In genomic region chr2:27895648-27896047, GRCm38 (mm10) we compare ENCODE assay signal across 20 mouse cellular contexts. TPM values are rescaled to one million over a fixed set of nuclear protein-coding genes. Genes with fewer than 3 reads are reported as not detected.
A peak's percentile ranks its signal among the peaks of the same experiment; 100 is the strongest.
DNase-seq lines count a peak whose midpoint lies in the region; ATAC-seq and TF ChIP-seq lines count a peak whose summit lies in the region.
"Had no signal": no experiment of that assay in that cellular context is flagged by ENCODE, and none has a peak within 500 bp of the region (broad histone marks: within the 10 kb centered on the region; RNA-seq: fewer than 3 reads in every experiment).

No protein-coding gene starts in this region.

- no peak for TF ChIP-seq CTCF in gastrocnemius, adult 2 months (IDR thresholded peaks at IDR 0.05)
- TF ChIP-seq CTCF in liver, adult 2 months (IDR thresholded peaks at IDR 0.05; ENCODE audit: low read depth, low read length): no peak
- no peak for TF ChIP-seq CTCF in embryonic fibroblast, embryonic 13.5 days (IDR thresholded peaks at IDR 0.05; ENCODE audit: borderline replicate concordance, insufficient read depth, low read length)

- DNase-seq in gastrocnemius, adult 2 months: no peak
- no peak for DNase-seq in gastrocnemius, adult 18-20 months (ENCODE audit: low spot score)
- no peak for DNase-seq in liver, adult 2 months (ENCODE audit: extremely low read depth, low read depth, low spot score)
- no peak for DNase-seq in liver, embryonic 11.5 days (ENCODE audit: low spot score)
- DNase-seq in B cell, adult 2 months: no peak
- no peak for DNase-seq in heart, postnatal 25 days (ENCODE audit: low spot score)
- DNase-seq: adrenal gland, adult 2 months; adrenal gland, postnatal 25 days; cerebellum, adult 18-20 months; cerebellum, adult 9-11 months; cerebellum, postnatal 36 days; gastrocnemius, postnatal 14 days; heart, postnatal 14 days had no signal

- H3K36me3 ChIP-seq in liver, adult 2 months (ENCODE audit: control insufficient read depth, insufficient read depth, low read length): no peaks in the 10 kb centered on the region
- no peaks in the 10 kb centered on the region for H3K36me3 ChIP-seq in liver, embryonic 11.5 days (ENCODE audit: control insufficient read depth, insufficient read depth, low read length)
- H3K36me3 ChIP-seq in limb, embryonic 13.5 days: peaks cover 16% of the 10 kb centered on the region; the same call in 1 of the 2 replicates
- H3K36me3 ChIP-seq: hindbrain, embryonic 15.5 days had no signal

- no peak for TF ChIP-seq POLR2A in liver, adult 2 months (IDR thresholded peaks at IDR 0.05; ENCODE audit: extremely low read depth, insufficient read depth, low read length)
- no peak for TF ChIP-seq POLR2A in embryonic fibroblast, embryonic 13.5 days (IDR thresholded peaks at IDR 0.05; ENCODE audit: low read depth, low read length)

- no peak overlapping the region for H3K4me2 ChIP-seq in liver, embryonic 11.5 days
- H3K4me2 ChIP-seq in limb, embryonic 13.5 days (replicated peaks): no peak overlapping the region
- H3K4me2 ChIP-seq: forebrain, embryonic 13.5 days; hindbrain, embryonic 15.5 days had no signal

- WGBS in liver, adult 2 months: 87% methylated on average over 4 of the region's 4 CpGs
- WGBS in liver, embryonic 11.5 days: 79% methylated on average over 4 of the region's 4 CpGs
- WGBS in limb, embryonic 13.5 days: 70% methylated on average over 4 of the region's 4 CpGs

- H3K27me3 ChIP-seq in liver, adult 2 months (ENCODE audit: control insufficient read depth, insufficient read depth, low read length): no peaks in the 10 kb centered on the region
- H3K27me3 ChIP-seq in liver, embryonic 11.5 days (replicated peaks; ENCODE audit: control insufficient read depth, insufficient read depth, low read length): no peaks in the 10 kb centered on the region
- H3K27me3 ChIP-seq in limb, embryonic 13.5 days: no peaks in the 10 kb centered on the region
- H3K27me3 ChIP-seq: forebrain, embryonic 13.5 days; hindbrain, embryonic 15.5 days; Patski had no signal

- intact Hi-C loops in gastrocnemius, adult 2 months (cut with DNase I): no loop called here
- intact Hi-C loops in heart, postnatal 25 days (cut with DNase I): no loop called here

- peak overlapping the region; percentile 67 for H3K27ac ChIP-seq in gastrocnemius, adult 2 months
- peak overlapping the region; percentile 29 for H3K27ac ChIP-seq in liver, adult 2 months (replicated peaks; ENCODE audit: insufficient read depth, low read depth, low read length)
- H3K27ac ChIP-seq in liver, embryonic 11.5 days (ENCODE audit: low read depth, low read length): no peak overlapping the region
- H3K27ac ChIP-seq in embryonic fibroblast, embryonic 13.5 days (ENCODE audit: insufficient read depth, low read length): peak overlapping the region; percentile 74
- no peak overlapping the region for H3K27ac ChIP-seq in limb, embryonic 13.5 days
- H3K27ac ChIP-seq: forebrain, embryonic 13.5 days; hindbrain, embryonic 15.5 days had no signal

- H3K4me1 ChIP-seq in liver, adult 2 months (ENCODE audit: control insufficient read depth, insufficient read depth, low read length): no peaks in the 10 kb centered on the region; the same call in 1 of the 2 replicates
- no peaks in the 10 kb centered on the region; the same call in 1 of the 2 replicates for H3K4me1 ChIP-seq in liver, embryonic 11.5 days (replicated peaks; ENCODE audit: control insufficient read depth, insufficient read depth, low read length)
- peaks cover 48% of the 10 kb centered on the region for H3K4me1 ChIP-seq in embryonic fibroblast, embryonic 13.5 days (ENCODE audit: control insufficient read depth, insufficient read depth, low read length)
- H3K4me1 ChIP-seq in limb, embryonic 13.5 days: peaks cover 81% of the 10 kb centered on the region
- H3K4me1 ChIP-seq: forebrain, embryonic 13.5 days; hindbrain, embryonic 15.5 days had no signal

- H3K9me3 ChIP-seq in liver, embryonic 11.5 days (ENCODE audit: control insufficient read depth, low read length): no peaks in the 10 kb centered on the region
- H3K9me3 ChIP-seq in limb, embryonic 13.5 days: no peaks in the 10 kb centered on the region
- H3K9me3 ChIP-seq: forebrain, embryonic 13.5 days; hindbrain, embryonic 15.5 days had no signal

- H3K79me2 ChIP-seq in liver, adult 2 months (ENCODE audit: control insufficient read depth, insufficient read depth, low read length): no peaks in the 10 kb centered on the region

- H3K4me3 ChIP-seq in gastrocnemius, adult 2 months: no peak overlapping the region
- H3K4me3 ChIP-seq in liver, adult 2 months (ENCODE audit: insufficient read depth, low read depth, low read length): no peak overlapping the region
- no peak overlapping the region for H3K4me3 ChIP-seq in liver, embryonic 11.5 days (ENCODE audit: low read depth, low read length)
- H3K4me3 ChIP-seq in embryonic fibroblast, embryonic 13.5 days (ENCODE audit: insufficient read depth, low read length): no peak overlapping the region
- H3K4me3 ChIP-seq in limb, embryonic 13.5 days: no peak overlapping the region
- H3K4me3 ChIP-seq: forebrain, embryonic 13.5 days; hindbrain, embryonic 15.5 days had no signal

- no peak for ATAC-seq in liver, embryonic 11.5 days (replicated peaks; ENCODE audit: low FRiP score)
- ATAC-seq in limb, embryonic 13.5 days (ENCODE audit: low FRiP score, low read depth): no peak
- ATAC-seq: forebrain, embryonic 13.5 days; inflammation-experienced regulatory T-cells, adult 6 months; intestine, postnatal 0 days; Patski had no signal

- no peak overlapping the region; the same call in 1 of the 2 replicates for H3K9ac ChIP-seq in liver, adult 2 months (ENCODE audit: low read depth, low read length)
- no peak overlapping the region for H3K9ac ChIP-seq in liver, embryonic 11.5 days (ENCODE audit: low read depth, low read length)
- peak overlapping the region; percentile 35; the same call in 1 of the 2 replicates for H3K9ac ChIP-seq in limb, embryonic 13.5 days
- H3K9ac ChIP-seq: forebrain, embryonic 13.5 days; hindbrain, embryonic 15.5 days had no signal

RNA-seq across cellular contexts. Expression of gene Col5a1, which starts 9.4 kb away (rescaled TPM):
- 10 to 100 TPM; 15.9 to 20.9 TPM for total RNA-seq in gastrocnemius, adult 2 months (2021)
- total RNA-seq in gastrocnemius, adult 18-20 months (2021): 10 to 100 TPM; 10.5 to 11.2 TPM
- 2.0 and 3.0 TPM in 2 replicates for total RNA-seq in liver, adult 2 months (2014; rRNA removed)
- 2.0 and 2.1 TPM in 2 replicates for polyA plus RNA-seq in liver, adult 2 months (2012; rRNA removed)
- polyA plus RNA-seq in liver, embryonic 11.5 days (2014; fragmentation: Nextera tagmentation; extraction: Ambion mirVana): 23.3 and 27.9 TPM in 2 replicates
- polyA plus RNA-seq in embryonic fibroblast, embryonic 13.5 days (2011; ENCODE audit: insufficient read length, low read depth, missing spikeins): 997 and 1,013 TPM in 2 replicates
- 128 and 133 TPM in 2 replicates for polyA plus RNA-seq in limb, embryonic 13.5 days (2015; fragmentation: Nextera tagmentation; extraction: Ambion mirVana)
- 10 to 100 TPM; 50.0 to 58.3 TPM for total RNA-seq in heart, postnatal 25 days (2021)
- polyA plus RNA-seq: inflammation-experienced regulatory T-cells, adult 6 months had no signal

Comparison
In these comparisons a context has a peak if more than half of its experiments do, and no peak if none do; other contexts are left out.
1. H3K27ac ChIP-seq: peak in gastrocnemius, adult 2 months (single experiment), liver, adult 2 months (single experiment) and embryonic fibroblast, embryonic 13.5 days (single experiment); none in liver, embryonic 11.5 days (single experiment) and limb, embryonic 13.5 days (single experiment).